Mouse (Mus musculus): ENCODE data around the gene Etnk2.
"Not testable (repeated sequence)": the region's sequence is repeated elsewhere in the genome, so short reads cannot be mapped to it uniquely, and the experiment has no call there.

Gene Etnk2

GRCm38 (mm10) chr1:133363276-133364021, at the start of gene Etnk2:
TSS of gene Etnk2 (plus strand) at chr1:133363572.
- in situ Hi-C loops (cut with MboI, MseI) = no loop called here

- in situ Hi-C loops (cut with MboI, MseI) = no loop called here
Measured at GRCm38 (mm10) chr1:133314364-133314763, 49.0 kb upstream of the Etnk2 start.

- in situ Hi-C loops (cut with MboI, MseI) = no loop called here
Measured at GRCm38 (mm10) chr1:133315775-133316174, 47.6 kb upstream of the Etnk2 start.

DNA sequence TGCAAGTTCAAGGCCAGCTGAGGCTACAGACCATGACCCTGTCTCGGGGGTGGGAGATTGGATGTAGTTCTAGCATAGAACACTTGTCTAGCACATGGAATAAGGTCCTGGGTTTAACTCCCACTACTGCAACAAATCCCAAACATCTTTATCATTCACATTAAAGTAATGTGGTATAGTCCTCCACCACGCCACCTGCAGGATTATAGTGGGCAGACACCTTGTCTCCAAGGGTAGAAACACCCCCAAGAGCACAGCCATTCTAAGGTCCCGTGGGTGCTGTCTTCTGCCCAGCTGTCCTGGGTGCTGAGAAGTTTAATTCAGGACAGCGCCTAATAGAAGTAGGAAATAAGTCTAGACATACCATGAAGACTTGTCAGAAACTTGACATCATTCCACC, 46.8 kb upstream of the Etnk2 start:
- in situ Hi-C loops (cut with MboI, MseI) = no loop called here

DNA sequence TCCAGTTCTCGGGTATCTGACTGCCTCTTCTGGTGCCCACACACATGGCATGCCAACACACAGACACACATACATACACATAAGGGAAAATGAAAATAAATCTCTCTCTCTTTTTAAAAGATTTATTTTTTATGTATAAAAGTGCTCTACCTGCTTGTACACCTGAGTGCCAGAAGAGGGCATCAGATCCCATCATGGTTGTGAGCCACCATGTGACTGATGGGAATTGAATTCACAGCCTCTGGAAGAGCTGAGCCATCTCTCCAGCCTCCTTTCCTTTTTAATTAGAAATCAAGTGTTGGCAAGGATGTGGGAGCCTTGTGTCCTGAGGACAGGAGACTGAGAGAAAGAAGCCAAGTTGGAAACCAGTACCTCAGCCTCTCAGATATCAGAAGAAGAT, 46.2 kb upstream of the Etnk2 start:
- in situ Hi-C loops (cut with MboI, MseI) = no loop called here

- in situ Hi-C loops (cut with MboI, MseI) = no loop called here
Measured at GRCm38 (mm10) chr1:133321267-133321925, 42.0 kb upstream of the Etnk2 start, which contains the start of gene Kiss1. TSS of gene Kiss1 (plus strand) at chr1:133321875.

- in situ Hi-C loops (cut with MboI, MseI) = no loop called here
Measured at GRCm38 (mm10) chr1:133323333-133323732, 40.0 kb upstream of the Etnk2 start.

- in situ Hi-C loops (cut with MboI, MseI) = no loop called here
Measured at GRCm38 (mm10) chr1:133325951-133326350, 37.4 kb upstream of the Etnk2 start.

GRCm38 (mm10) chr1:133327094-133327493, 36.3 kb upstream of the Etnk2 start:
- in situ Hi-C loops (cut with MboI, MseI) = no loop called here

DNA sequence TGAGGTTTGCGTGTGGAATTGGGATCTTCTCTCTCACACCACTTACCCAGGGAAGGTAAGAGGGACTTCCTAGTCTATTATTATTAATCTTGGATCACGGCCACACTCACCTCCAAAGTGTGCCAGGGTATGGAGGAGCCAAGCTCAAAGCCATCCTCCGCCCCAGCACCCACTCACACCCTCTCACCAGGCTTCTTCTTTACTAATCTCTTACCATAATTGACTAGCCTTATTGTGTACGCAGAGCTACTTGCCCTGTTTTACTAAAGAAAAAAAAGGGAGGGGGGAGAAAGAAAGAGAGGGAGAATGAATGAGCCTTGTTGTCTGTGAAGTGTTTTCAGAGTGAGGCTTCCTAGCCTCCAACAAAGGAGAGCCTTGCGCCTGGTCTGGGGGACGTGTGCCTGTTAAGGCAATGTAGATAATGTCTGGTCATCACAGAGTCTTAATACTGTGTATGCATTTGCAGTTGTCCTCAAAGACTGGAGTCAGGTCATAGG, 35.0 kb upstream of the Etnk2 start:
- in situ Hi-C loops (cut with MboI, MseI) = no loop called here

GRCm38 (mm10) chr1:133328896-133329637, 34.3 kb upstream of the Etnk2 start:
- in situ Hi-C loops (cut with MboI, MseI) = no loop called here

DNA sequence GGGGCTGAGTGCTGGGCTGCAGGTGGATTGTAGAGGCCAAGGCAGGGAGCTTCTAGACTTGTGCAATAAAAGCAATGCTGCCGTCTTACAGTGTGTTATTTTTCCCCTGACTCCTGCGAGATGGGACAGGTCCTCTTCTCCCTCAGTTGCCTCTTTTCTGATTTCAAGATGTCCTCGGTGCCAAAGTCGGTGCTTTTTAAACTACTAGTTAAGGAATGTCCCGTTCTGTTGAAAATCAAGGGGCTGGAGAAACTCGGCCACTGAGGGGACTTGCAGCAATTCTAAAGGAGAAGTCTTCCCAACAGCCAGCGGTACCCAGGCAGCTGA, 33.8 kb upstream of the Etnk2 start:
- in situ Hi-C loops (cut with MboI, MseI) = no loop called here

- in situ Hi-C loops (cut with MboI, MseI) = no loop called here
Measured at GRCm38 (mm10) chr1:133331142-133331541, 32.2 kb upstream of the Etnk2 start.

DNA sequence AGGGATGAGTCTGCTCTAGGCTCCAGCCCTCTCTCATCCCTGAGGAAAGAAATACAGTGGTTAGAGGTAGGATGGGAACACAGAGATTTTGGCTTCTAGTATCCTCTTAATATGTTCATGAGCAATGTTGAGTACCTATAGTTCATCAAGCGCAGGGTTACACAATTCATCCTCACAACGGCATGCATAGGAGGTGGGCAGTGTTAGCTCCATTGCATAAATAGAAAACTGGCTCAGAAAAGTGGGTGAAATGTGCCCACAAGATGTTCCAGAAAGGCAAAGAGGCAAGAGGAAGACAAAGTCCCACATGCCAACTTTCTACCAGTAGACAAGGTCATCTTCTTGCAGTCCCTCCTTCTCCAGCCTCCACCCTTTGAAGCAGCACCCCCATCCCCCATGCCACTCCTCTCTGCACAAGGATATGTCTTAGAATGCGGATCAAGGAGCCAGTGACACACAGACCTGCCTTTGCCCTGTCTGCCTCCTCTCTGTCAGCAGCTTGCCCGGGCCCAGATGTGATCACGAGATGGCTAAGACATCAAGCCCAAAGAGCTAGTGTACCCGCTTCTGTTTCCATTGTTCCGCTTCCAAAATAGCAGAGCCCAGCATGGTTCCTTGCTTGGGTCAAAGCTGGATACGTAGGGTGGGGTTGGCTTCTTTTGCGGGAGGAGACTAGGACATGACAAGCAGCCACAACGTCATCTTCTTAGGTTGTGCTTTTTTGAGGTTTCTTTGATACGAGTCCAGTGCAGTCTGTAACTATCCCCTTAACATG, 30.5 kb upstream of the Etnk2 start:
- in situ Hi-C loops (cut with MboI, MseI) = no loop called here

DNA sequence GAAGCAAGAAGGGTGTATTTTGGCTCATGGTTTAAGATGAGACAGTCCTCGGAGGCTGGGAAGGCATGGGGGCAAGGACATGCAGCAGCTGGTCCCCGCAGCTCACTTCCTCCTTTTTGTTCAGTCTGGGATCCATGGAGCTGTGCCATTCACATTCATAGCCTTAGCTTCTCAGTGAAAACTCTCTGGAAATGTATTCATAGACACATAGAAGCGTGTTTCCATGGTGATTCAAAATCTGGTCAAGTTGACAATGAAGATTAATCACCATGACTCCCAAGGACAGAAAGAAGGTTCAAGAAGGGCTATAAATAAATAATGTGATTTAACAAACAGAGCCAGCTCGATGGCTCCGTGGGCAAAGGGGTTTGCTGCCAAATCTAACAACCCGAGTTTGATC, 29.4 kb upstream of the Etnk2 start:
- in situ Hi-C loops (cut with MboI, MseI) = no loop called here

DNA sequence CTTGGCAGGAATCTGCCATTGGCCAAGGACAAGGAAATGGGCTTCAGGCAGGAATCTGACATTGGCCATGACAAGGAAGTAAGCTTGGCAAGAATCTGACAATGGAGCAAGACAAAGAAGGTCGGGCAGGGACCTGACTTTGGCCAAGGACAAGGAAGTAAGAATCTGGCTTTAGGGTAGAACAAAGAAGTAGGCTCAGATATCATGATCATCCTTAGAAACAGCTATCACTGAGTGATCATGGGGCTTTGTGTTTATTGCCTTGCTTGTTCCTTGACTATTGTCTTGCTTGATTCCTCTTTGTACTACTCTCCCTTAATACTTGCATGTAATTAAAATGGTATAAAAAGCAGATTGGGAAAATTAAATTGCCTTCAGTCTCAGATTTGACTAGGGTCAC, 23.0 kb upstream of the Etnk2 start:
- in situ Hi-C loops (cut with MboI, MseI) = not testable (repeated sequence)

DNA sequence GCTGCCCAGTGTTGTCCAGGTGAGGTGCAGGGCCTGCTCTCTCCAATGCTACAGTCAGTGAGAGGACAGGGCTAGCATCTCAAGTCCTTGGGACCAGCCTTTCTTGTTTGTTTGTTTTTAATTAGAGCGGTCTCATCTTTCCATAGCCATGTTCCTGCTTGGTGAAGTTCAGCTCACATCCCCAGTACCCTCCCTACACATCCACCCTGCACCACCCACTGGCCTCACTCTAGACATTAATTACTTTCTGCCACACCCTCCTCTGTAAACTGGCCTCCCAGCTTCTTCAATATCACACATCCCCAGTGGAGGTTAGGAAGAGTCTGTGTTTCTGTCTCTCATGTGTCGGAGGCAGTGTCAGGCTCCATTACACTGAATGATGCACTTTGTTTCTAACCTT, 19.0 kb upstream of the Etnk2 start:
- in situ Hi-C loops (cut with MboI, MseI) = no loop called here

GRCm38 (mm10) chr1:133346531-133346930, 16.8 kb upstream of the Etnk2 start:
- in situ Hi-C loops (cut with MboI, MseI) = no loop called here

DNA sequence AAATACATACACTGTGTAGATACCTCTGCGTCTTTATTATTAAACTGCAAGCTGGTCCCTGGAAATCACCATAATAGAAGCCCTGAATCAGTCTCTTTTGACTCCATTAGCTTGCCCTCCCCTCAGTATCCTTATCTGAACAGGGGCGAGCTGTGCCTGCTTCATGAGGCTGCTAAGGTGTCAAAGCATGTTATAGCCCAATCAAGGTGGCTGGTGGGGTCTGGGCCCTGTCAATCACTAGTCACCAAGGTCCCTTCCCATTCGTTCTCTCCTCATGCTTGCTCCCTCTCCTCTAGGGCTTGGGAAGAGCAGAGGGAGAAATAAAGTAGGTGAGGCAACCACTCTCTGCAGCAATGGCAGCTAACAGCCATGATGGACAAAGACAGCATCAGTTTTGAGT, 16.1 kb upstream of the Etnk2 start:
- in situ Hi-C loops (cut with MboI, MseI) = no loop called here

DNA sequence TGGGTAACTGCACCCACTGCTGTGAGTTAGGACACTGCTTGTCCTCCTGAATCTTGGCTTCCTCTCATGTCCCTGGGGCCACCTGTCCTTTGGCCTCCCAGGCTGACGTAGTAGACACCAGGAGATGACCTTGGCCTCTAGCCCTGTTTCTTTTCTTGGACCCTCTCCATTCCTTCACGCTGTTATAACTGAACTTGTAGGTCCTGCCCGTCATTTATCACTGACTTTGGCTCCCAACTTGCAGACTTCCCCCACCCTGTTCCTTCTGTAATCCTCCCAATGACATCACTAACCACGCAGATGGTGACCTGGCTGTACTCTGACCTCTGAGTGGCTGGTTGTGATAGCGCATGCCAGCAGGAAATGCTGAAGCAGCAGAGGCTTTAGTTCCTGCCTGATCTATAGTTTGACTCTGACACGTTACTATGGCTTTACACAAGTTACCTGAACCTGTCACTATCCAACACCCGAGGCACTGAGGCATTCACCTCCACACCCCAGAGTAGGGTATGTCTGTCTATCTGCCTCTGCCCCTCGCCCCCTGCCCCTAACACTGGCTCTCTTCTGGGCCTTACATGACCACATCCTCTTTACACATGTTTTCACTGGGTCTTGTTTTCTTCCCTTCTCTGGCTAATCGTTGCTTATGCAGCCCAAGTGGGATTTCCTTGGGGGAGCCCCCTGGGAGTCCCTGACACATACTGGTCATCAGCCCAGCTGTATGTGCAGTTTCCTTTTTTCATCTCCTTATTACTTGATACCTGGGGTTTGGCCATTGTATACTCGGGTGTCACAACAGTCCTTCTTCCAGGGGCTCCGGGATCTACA, 15.5 kb upstream of the Etnk2 start:
- in situ Hi-C loops (cut with MboI, MseI) = no loop called here

DNA sequence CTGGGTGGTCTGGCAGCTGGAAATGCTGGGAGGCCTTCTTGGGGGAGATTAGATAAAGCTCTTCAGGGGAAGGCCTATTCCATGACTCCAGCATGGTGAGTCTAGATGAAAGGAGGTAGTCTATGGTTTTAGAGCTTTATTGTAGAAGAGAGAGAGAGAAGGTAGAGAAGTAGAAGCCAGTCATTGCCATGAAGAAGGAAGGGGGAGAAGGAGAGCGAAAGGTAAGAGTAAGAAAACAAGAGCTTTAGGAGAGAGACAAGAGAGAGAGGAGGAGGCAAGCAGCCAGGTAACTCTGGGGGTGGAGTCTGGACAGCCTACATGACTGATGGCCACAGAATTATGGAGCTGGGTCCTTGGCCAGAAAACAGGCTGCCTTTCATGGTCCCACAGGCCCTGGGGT, 13.2 kb upstream of the Etnk2 start, which contains the start of gene Ren1:
Ren1 (plus strand) TSS at position 301 of the 400 bp plus-strand sequence.
- in situ Hi-C loops (cut with MboI, MseI) = no loop called here

All from regulatory T cell (primary cell).